Mouse (Mus musculus) C2C12 (cell line): ENCODE measurements at regions not wholly inside any gene's neighbourhood (a gene's known extent, or its start where the extent isn't known, plus 50 kb on each side); places are given as distances from the start of the nearest gene placed in this dataset.

Source experiments
- CEBPB ChIP-seq: IDR thresholded peaks from one replicate; pipeline ENCODE4 v1.6.1; 2011; ENCODE audit warnings: low read depth, mild to moderate bottlenecking, control low read depth, moderate library complexity
- CTCF ChIP-seq: IDR thresholded peaks from one replicate; pipeline ENCODE4 v1.5.1; 2011; ENCODE audit not compliant: control insufficient read depth, insufficient read depth, insufficient read length
- FOSL1 ChIP-seq: IDR thresholded peaks from one replicate; pipeline ENCODE4 v1.8.0; 2011; ENCODE audit warnings: mild to moderate bottlenecking, low read length; ENCODE audit not compliant: poor library complexity, insufficient read depth, severe bottlenecking
- MAX ChIP-seq: IDR thresholded peaks from one replicate; pipeline ENCODE4 v1.6.1; 2011; ENCODE audit warnings: mild to moderate bottlenecking, control low read depth
- MYOG ChIP-seq: IDR thresholded peaks from one replicate; pipeline ENCODE4 v1.6.1; 2011; ENCODE audit not compliant: control insufficient read depth, insufficient read length; ENCODE audit errors: extremely low read depth
- USF1 ChIP-seq: IDR thresholded peaks from one replicate; pipeline ENCODE4 v1.6.1; 2011; ENCODE audit warnings: low read depth, mild to moderate bottlenecking, control low read depth, moderate library complexity

GRCm38 (mm10) chr11:19174305-19175017 is 155.7 kb upstream of the Meis1 start:
- TF ChIP-seq CTCF: no peak
- TF ChIP-seq CEBPB: no peak
- no peak for TF ChIP-seq MAX
- no peak for TF ChIP-seq USF1
- no peak for TF ChIP-seq FOSL1
- no peak for TF ChIP-seq MYOG
